Mouse (Mus musculus): ENCODE data around the gene Pax3.

Pax3 gene

DNA sequence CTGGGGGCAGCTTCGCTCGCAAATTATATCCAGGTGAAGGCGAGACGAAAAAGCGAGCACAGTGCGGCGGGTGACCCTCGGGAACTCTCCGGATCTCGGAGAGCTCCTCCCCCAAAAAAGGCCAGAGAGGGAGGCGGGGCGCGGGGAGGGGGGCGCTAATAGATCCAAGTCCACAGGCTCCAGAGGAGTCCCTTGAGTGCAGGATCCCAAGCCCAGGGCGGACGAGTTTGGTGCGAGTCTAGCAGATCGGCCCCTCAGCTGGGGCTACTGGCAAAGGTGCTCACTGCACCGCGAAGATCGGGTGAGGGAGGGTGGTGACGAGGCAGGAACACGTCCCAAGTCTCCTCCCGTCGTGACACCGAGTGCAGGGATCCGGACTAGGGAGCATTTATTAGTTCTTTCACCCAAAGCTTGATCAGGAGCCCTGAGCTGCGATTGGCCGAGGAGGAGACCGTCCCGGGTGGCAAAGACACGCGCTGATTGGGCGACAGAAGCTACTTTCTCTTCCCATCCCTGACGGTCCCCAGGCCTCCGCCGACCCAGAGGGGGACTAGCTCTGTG, at the start of gene Pax3:
Pax3 (minus strand) TSS at position 384 of the 561 bp plus-strand sequence.
- 1% methylated on average over 37 of the region's 37 CpGs for WGBS

DNA sequence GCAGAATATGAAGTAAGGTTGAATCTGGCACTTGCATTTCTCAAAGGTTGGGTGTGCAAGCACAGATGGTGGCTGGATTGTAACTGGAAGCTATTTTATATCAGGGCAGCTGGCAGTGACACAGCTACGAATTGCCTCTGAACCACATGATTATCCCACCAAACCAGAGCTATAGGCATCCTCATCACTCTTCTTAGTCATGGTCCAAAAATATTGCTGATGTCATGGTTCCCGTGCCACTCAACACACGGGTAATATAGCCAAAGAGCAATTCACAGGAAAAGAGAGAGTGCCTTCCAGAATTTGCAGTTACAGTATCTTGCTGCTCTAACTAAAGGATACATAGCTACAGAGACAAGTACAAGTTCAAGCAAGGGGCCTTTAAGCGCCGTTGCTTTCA, 37.4 kb upstream of the Pax3 start:
- WGBS: 69% methylated on average over 5 of the region's 5 CpGs

DNA sequence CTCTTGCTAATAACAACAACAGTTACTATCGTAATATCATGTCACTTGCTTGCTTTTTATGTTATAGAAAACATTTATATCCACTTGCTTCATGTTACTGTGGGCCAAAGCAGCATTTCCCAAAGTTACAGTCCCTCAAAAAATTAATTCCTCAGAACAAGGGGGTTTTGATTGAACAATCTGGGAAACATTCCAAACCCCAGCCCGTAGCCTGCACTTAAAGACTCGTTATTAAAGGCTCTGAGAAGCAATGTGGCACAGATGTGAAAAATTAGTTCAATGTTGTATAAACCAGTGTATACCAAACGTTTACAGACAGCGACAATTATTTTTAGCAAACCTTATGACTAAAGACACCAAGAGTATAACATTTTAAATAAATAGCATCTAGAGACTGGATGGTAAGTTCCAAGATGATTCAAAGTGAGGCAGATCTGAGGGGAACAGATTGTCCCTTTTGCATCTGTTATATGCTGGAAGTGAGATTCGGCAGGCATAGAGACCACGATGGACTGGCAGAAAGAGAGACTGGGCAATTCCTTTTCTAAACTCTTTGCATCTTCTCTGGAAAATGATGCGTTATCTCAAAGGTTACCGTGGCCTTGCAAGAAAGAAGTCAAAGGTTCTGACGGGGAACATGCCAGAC, 35.1 kb upstream of the Pax3 start:
- WGBS: 47% methylated on average over 10 of the region's 10 CpGs

DNA sequence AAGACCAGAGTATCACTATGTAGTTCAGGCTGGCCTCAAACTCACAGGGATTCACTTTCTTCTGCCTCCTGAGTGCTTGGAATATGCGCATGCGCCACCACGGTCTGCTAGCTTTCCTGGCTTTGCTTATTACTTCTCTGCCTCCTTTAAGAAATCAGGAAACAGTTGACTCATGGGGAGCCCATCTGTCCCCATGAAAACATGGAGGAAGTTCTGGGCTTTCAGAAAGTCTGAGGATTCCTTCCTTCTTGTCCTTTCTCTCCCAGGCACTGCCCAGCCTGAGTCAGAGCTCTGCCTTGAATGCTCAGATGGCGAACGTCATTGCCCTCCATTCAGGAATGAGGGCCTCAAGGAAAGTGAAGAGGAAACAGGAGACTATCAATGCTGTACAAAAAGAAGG, 31.8 kb upstream of the Pax3 start:
- 65% methylated on average over 5 of the region's 5 CpGs for WGBS

DNA sequence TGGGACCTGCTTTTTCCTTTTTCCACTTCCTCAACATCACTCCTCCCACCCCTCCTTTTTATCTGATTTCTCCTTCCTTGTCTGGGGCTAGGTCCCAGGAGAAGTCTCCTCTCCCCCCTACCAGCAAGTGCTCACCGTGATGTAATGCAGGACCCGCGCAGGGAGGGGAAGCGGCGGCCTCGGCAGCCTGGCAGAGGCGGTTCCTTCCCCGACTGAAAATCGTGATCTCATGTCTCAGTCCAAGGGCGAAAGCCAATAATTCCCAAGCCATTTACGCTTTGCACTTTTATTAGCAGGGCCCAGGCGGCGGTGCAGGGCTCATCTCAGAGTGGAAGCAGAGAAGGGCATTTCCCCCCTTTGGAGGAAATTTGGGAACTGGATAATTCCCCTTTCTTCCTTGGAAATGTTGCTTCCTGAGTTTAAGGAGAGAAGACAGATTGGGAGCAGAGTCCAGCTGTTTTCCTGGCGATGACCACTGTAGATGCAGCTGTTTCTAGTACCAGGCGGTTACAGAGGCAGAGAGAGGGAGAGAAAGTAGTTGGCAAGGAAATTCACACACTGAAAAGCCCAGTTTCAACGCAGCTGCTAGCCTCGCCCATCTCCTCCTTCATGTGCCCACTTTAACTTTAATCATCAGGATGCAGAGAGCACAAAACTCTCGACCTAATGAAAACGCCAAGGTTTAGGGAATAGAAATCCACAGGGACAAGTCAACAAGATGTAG, 21.3 kb upstream of the Pax3 start:
- 10% methylated on average over 19 of the region's 19 CpGs for WGBS

DNA sequence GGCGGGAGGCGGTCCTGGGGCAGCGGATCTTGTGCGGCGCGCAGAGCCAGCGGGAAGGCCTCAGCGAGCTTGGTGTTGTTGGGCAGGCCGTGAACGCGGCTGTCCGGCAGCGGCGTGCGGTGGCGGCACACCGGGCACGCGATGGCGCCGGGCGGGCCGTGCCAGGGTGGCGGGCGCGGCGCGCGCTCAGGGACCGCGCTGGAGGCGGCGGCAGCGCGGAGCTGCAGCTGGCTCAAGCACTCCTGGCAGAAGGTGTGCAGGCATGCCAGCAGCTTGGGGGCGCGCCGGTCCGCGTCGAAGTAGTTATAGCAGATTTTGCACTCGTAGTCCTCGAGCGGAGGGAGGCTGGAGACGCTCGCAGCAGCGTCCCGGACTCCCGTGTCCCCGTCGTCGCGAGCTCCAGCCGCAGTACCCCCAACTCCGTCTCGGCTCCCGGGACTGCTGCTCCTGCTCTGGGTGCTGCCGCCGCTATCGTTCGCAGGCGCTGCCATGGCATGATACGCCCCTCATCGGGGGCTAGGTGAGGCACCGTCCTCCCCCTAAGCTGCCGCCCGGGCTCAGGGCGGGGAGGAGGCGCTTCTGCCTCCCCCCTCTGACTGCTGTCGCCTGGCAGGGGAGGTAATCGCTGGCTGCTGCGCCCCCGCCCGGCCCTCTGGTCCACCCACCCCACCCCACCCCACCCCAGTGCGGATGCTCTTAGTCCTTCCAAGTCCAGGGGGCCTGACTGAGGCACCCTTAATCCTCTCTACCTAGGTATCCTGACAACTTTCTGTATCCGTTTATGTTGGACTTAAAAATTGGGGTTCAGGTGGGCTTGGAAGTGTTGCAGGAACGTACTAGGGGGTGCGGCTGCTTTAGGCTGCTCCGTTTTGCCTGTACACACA, 20.5 kb upstream of the Pax3 start:
- under 1% methylated on average over 77 of the region's 79 CpGs for WGBS

DNA sequence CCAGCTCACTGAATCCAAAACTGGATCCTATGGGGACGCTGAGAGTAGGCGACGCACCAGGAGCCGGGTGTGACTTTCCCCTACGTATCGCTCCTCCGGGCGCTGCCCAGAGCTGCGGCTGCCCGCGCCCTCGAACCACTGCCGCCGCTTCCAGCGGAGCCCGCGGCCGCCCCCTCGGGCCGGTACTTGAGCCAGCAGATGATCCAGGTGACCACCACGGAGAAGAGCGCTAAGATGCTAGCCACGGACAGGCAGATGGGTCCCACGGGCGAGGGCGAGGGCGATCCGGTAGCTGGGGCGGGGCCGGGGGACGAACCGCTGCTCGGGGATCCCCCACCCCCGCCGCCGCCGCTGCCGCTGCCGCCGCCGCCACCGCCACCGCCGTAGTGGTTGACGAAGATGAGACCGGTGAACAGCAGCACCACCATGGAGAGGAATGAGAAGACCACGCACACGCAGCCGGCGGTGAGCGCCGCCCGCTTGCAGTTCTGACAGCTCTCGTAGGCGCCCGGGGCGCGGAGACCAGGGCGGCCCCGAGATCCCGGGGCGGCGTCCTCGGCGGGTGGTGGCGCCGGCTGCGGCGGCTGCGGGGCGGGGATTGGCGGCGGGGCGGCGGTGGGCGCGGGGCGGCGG, 19.7 kb upstream of the Pax3 start:
- WGBS: 2% methylated on average over 74 of the region's 79 CpGs

DNA sequence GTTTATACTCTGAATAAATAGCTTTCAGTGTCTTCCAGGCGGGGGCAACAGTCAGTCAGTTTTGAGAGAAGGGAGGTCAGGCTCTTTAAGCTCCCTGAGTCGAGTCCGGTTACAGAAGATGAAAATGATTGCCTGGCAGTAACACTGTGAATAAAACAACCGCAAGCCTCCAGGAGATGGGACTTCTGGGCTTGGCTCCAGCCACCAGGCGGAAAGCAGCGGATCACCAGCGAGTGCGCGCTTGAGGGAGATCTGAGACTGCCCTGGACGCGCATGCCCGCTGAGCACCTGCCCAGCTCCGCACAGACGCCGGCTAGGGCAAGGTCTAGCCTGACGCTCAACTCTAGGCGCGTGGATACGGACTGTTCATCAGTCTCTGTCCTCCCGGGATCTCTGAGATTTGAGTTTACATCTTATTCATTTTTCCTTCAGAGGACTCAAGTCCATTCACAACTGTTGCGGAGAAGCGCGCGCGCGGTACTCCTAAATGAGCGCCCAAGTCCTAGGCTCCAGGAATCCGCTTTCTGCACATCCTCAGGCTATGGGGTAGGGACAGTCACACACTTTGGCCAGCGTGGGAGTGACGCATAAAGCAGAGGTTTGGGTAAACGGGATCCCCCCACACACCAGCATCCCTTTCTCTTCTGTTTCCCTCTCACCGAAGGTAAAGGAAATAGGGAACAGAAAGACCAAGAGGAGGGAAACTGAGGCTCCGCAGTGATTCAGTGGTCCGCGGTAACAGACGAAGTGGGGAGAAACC, 19.0 kb upstream of the Pax3 start:
- WGBS: 2% methylated on average over 36 of the region's 36 CpGs

DNA sequence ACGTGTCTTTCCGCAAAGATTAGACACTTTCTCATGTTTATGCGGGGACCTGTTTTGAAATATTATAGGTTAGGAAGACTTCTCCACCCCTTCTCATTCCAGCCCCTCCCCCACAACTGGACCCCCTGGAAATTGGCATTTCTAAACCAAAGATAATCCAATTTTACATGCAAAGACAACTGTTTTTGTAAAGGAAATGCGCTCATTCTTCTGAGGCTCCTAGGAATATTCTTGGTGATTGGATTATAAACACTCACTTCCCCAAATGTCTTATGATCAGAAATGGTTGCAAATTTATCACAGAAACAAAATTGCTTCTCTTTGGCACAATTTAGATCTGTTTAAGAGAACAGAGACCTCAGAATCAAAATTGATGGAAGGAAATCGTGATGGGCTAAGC, 14.1 kb upstream of the Pax3 start:
- WGBS: 12% methylated on average over 5 of the region's 5 CpGs

DNA sequence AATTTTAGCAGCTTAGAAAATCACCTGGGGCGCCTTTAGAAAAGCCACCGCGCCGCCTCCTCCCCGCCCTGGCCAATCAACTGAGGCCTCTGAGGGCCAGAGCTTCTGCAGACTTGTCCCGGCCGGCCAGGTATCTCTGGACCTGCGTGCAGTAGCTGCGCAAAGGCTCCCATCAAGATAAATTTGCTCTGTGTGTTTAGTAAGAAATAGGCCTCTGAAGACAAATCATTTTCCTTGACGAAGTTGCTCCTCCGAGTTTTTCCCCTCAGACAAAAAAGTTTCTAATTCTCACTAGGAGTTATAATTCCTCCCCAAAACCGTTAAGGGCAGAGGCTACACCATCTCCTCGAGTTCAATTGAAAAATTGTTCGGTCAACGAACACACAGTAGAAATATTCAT, 13.6 kb upstream of the Pax3 start:
- 4% methylated on average over 15 of the region's 15 CpGs for WGBS

DNA sequence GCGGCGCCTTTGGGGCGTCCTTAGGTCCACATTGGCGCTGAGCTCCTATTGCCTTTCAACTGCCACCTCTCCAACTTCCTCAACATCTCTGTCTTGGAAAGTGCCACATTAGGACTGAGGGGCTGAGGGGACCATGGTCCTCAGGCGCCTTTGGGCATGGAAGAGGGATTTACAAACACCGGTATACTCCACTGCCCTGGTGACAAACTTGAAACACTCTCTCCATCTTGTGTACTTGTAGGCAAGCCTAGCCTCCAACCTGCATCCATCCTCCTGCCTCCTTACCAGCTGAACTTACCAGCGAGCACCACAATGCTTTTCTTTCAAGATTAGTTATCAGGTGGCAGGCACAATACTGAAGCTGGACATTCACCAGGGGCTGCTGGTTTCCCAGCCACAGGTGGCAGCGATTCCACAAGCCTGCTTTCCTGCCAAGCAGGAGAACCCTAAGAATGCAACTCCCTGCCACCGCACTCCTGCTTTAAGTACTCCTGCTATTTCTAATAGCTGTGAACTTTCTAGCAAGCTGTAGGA, 11.4 kb upstream of the Pax3 start:
- 12% methylated on average over 9 of the region's 9 CpGs for WGBS

DNA sequence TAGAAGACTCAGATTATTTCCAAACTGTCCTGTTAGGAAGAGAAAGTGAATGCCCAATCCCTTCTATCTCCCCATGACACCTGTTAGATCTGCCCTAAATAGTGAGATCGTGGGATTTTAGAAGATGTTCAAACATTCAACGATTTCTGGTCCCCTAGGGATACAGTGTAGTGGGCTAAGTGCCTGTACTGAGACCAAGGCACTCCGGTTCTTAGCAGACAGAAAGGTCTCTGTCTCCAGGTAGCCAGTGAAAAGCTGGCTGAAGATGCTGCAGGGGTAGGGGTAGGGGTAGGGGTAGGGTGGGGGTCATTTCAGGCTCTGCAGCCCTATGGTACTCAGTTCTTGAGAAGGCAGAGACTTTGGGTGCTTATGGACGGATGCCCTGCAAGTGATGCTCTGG, 7.4 kb upstream of the Pax3 start:
- 33% methylated on average over 4 of the region's 4 CpGs for WGBS

DNA sequence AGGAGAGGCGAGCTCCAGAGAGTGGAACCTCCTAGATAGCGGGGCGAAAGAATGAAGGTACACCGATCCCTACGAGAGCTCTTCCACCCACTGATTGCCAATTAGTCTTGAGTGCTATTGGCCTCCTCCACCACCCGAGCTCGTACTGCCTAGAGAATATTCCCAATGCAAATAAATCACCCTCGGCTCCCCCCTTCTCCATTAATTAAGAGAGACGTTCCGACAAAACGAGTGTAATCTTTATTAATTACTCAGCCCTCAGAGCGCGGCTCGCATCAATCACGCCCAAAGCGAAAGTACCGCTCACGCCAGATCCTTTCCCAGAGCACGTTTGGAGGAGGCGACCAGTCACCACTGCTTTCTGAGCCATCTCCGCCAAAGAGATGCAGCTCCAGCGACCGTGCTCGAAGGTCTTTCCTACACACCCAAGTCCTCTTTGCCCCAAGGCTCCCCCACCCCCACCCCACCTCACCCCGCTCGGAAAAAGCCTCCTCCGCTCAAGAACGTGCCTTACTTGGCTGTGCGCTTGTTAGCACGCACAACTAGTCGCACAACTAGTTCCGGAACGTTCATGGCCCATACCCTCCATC, 6.8 kb upstream of the Pax3 start:
- 2% methylated on average over 33 of the region's 33 CpGs for WGBS

DNA sequence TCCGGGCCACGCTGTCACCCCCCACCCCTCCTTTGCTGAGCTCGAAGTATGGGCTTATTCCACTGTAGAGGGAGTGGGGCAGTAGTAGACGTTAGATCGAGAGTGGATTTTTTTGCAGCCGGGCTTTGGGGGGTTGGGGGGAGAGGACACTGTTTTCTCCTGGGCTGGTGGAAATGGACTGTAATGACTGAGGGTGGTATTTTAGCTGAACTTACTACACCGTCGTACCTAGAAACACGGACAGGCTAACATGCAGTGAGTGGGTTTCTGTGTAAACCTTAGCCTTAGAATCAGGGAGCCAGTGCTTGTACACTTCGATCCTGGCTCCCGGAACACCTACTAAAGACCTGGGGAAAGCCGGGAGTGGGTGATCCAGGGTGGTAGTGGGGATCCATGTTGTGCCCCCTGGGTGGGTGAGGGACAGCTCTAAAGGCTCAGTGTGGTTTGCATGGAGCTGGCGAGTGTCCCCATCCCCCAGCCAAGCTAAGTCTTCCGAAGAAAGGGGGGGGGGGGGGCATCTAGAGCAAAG, 6.2 kb upstream of the Pax3 start:
- WGBS: 2% methylated on average over 14 of the region's 14 CpGs

DNA sequence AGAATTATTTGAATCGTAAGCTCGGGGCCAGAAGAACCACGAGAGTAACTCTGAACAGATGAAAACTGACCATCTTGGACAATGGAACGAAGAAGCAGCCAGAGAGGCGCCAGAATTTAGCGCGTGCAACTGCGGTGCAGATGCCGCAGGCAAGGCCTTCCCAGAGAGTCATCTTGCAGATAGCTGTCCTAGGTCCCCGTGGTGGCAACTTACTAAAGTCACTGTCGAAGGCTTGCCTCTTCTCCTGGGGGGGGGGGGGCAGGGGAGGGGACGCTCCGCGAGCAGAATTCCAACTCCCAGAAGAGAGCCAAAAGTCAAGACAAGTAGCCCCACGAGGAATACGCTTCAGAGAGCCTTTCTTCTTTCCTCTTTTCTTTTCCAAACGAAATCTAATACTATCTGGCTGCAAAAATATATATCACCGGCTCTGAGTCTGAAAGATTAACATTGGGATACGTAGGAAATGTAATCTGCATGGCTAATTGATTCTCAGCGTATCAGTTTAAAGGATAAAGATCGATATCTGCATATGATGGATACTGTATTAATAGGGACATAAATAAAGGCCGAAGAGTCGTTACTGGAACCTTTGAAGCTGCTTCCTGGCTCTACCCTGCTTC, 5.6 kb upstream of the Pax3 start:
- WGBS: 4% methylated on average over 23 of the region's 23 CpGs

DNA sequence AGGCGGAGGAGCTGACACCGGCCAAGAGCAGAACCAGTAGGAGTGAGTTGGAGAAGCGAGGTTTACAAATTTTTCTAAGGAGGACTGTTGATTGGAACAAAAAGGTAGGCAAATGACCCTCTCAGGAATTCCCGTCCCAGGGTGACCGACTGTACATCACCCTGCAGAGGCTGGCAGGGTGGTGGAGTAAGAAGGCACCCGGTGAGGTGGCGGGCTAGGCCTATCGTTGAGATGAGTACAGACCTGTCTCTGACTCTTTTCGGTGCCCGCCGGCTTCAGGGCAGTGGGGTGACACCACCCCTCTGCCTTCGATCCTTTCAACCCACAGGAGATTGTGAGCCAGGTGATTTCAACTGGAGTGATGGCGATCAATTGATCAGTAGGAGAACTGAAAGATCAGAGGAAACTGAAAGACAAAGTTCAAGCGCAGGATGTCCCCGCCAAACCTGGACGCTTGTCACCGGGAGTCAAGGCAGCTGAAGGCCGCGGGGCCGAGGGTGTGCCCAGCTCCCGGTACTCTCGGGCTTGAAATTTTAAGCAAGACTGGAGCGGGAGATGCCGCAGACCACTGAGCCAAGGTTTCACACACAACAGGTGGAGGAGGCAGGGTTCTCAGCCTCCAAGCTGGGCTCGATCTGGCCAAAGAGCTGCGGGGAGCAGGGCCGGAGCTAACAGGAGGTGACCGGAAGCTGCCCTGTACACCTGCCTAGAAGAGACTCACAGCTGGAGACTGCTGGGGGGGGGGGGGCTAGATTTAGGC, 4.5 kb upstream of the Pax3 start:
- 4% methylated on average over 28 of the region's 28 CpGs for WGBS

DNA sequence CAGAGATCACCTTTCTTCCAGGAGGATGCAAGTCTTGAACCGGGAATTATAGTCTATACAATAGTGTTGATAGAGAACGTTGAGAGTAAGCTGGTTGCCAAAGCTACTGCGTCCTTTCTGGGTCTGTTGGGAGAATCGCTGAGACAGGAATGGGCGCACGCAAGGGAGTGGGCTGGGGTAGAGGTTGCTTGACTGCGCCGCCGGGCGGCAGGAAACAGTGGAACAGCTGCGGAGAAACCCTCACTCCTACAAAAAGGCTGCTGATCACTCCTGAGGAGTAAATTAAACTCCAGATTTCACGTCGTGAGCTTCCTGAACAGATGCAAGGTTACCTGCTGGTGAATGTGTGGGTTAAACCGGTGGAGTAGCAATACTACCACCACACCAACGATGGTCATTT, 3.3 kb upstream of the Pax3 start:
- WGBS: 3% methylated on average over 15 of the region's 15 CpGs

DNA sequence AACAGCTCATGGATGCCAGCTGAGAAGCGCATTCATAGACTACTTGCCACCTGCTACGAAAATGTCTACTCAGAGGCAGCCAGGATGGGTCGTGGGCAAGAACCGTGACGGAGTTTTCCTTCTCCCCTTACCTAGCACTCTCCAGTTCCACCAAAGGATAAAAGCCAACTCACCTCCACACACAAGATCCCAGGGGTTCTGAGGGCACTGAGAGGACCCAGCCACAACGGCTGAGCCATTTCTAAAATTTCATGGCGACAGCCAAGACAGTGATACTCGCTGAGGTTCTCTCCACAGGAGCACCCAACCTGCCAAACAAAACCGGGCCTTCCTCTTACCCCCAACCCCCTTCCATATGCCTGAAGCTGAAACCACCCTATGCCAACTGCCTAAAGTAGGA, 2.3 kb upstream of the Pax3 start:
- 7% methylated on average over 9 of the region's 9 CpGs for WGBS

Measured in cerebral cortex, adult 2 months (tissue).